Mouse (Mus musculus) testis, adult 2 months (tissue): ENCODE measurements around the gene Tsks. TPM values are rescaled to one million over a fixed set of nuclear protein-coding genes. Genes with fewer than 3 reads are reported as not detected.

Source experiments
- H3K27ac ChIP-seq: fragments of 200-500 bp; 2 replicates; pipeline ENCODE4 v1.5.1; 2012; ENCODE audit warnings: low read depth, low read length; ENCODE audit not compliant: control insufficient read depth, insufficient read depth
- H3K27me3 ChIP-seq: fragments of 200-500 bp; 2 replicates; pipeline ENCODE4 v1.6.1; 2012; ENCODE audit warnings: mild to moderate bottlenecking, low read length, moderate library complexity; ENCODE audit not compliant: control insufficient read depth, insufficient read depth
- H3K36me3 ChIP-seq: fragments of 200-500 bp; 2 replicates; pipeline ENCODE4 v1.6.1; 2012; ENCODE audit warnings: mild to moderate bottlenecking, low read length; ENCODE audit not compliant: control insufficient read depth, insufficient read depth
- H3K4me1 ChIP-seq: fragments of 200-500 bp; 2 replicates; pipeline ENCODE4 v1.6.1; 2012; ENCODE audit warnings: low read length; ENCODE audit not compliant: control insufficient read depth, insufficient read depth
- H3K4me3 ChIP-seq: fragments of 200-500 bp; 2 replicates; pipeline ENCODE4 v1.5.1; 2012; ENCODE audit warnings: low read depth, mild to moderate bottlenecking, low read length, moderate library complexity, mixed read lengths; ENCODE audit not compliant: control insufficient read depth
- CTCF ChIP-seq: fragments of 200-500 bp; IDR thresholded peaks from 2 replicates; pipeline ENCODE4 v1.5.1; 2012; ENCODE audit warnings: low read depth, mild to moderate bottlenecking, inconsistent platforms, low read length, moderate library complexity; ENCODE audit not compliant: control insufficient read depth, insufficient read depth, insufficient replicate concordance
- POLR2A ChIP-seq: fragments of 200-500 bp; IDR thresholded peaks from 2 replicates; pipeline ENCODE4 v1.6.1; 2012; ENCODE audit warnings: low read depth, mild to moderate bottlenecking, inconsistent platforms, low read length, moderate library complexity; ENCODE audit not compliant: control insufficient read depth
- polyA plus RNA-seq: library from polyadenylated mRNA; depleted of rRNA; stranded (reverse); fragments of >200 nt; gene quantifications from 2 replicates; pipeline ENCODE4 v1.2.3, GENCODE M21; 2012

The Tsks gene
- polyA plus RNA-seq, 1 experiment = 1,092 TPM

DNA sequence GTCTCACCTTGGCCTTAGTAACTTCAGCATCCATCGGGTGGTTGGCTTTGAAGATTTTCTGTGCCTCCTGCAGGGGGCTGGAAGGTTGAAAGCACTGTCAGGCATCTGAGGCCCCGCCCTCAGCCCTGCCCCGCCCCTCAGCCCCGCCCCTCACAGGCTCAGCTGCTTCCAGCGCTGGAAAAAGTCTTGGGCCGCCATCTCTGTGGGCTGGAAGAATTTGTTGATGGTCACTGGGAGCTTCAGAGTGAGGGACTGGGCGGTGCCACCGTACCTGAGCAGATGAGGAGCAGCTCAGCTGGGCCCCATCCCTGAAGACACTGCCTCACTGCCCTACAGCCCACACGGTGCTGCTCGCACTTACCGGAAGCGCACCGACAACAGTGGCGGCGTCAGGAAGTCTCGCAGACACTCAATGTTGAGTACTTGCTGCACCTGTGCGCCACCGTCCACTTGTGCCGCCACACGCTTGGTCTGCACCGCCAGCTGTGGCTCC lies 41.7 kb upstream of the Tsks start:
- Histone ChIP-seq H3K27ac (0 out of 2 replicates have a peak overlapping the region, but pooled peaks have one; percentile 12), H3K4me1 (peaks cover 22% of the 10 kb centered on the region), H3K27me3 (no peaks in the 10 kb centered on the region), H3K36me3 (no peaks in the 10 kb centered on the region; the same call in 1 of the 2 replicates), H3K4me3 (peak overlapping the region; percentile 53)
- no peak; the same call in 1 of the 2 replicates for TF ChIP-seq POLR2A

- H3K4me1 ChIP-seq = peaks cover 3% of the 10 kb centered on the region; the same call in 1 of the 2 replicates
- peak; percentile 34; the same call in 1 of the 2 replicates for TF ChIP-seq POLR2A
- TF ChIP-seq CTCF = no peak
- no peaks in the 10 kb centered on the region; the same call in 1 of the 2 replicates for H3K36me3 ChIP-seq
- H3K4me3 ChIP-seq = no peak overlapping the region
- no peak overlapping the region for H3K27ac ChIP-seq
- H3K27me3 ChIP-seq = no peaks in the 10 kb centered on the region
These were observed 37.6 kb upstream of the Tsks start for GRCm38 (mm10) chr7:44905430-44905829.

DNA sequence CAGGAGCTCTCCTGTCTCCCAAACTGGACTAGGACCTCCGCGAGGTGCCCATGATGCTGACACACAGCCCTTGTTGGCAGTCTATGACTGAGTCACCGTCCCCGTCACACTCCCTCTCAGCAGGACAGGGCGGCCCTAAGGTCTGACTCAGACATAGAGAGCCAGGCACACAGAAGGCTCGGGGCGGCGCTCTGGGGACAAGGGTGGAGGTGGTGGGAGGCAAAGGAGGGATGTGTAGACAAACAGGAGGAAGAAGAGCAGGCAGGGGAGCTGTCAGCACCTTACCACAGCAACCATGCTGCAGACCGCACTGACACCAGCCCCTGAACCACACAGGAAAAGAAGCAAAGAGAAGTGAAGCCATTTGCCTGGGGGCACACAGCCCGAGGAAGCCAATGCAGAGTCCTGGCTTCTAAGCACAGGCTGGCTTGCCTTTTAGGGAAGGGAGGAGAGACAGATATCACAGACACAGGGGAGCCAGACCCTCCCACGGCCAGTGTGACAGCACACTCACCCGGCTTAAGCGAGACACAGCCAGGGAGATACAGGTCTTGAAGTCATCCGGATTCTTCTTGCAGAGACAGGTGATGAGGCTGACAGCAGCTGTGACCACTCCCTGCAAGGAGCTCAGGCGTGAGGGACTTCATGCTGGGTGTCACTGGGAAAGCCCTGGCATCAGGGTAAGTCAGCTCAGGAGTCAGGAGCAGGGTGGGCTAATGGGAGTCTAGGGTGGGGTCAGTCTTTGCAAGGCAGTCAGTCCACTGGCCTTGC lies 34.1 kb upstream of the Tsks start:
- Histone ChIP-seq H3K27ac (no peak overlapping the region), H3K4me1 (no peaks in the 10 kb centered on the region), H3K36me3 (no peaks in the 10 kb centered on the region; the same call in 1 of the 2 replicates), H3K27me3 (no peaks in the 10 kb centered on the region), H3K4me3 (no peak overlapping the region)
- TF ChIP-seq CTCF = no peak
- TF ChIP-seq POLR2A = no peak

DNA sequence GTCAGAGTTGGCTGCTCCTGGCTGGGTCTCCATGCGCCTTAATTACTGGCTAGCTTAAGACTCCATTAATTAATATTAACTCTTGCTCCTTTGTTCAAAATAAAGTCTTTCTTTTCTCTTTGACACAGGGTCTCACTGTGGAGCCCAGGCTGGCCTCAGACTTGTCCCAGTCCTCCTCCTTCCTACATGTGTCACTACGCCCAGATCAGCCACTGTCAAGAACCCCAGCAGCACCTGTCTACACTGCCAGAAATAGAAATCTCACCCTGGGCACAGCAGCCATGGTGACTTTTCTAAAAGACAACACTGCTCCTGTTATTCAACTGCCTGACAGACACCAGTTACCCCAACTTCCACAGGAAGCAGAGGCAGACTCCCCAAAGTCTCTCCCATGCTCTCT lies 28.6 kb upstream of the Tsks start:
- H3K27ac ChIP-seq = no peak overlapping the region
- no peaks in the 10 kb centered on the region for H3K4me1 ChIP-seq
- H3K27me3 ChIP-seq = no peaks in the 10 kb centered on the region
- no peak for TF ChIP-seq POLR2A
- TF ChIP-seq CTCF = no peak
- no peak overlapping the region for H3K4me3 ChIP-seq
- H3K36me3 ChIP-seq = no peaks in the 10 kb centered on the region

DNA sequence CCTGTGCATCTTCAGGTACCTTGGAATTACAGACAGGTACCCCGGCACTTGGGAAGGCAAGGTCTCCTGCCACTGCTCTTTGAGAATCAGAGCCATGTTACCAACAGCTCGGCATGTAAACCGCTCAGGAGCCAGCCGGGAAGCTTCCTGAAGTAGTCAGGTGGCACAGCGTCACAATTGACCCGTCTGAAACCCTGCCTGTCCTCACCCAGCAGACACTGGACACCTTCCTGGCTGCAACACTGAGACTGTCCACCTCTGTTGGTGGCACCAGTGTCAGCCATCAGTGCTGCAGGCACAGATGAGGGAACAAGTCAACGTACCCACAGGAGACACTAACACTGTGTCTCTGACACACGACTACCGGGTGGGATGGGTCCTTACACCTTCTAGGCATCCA lies 27.7 kb upstream of the Tsks start:
- Histone ChIP-seq H3K27me3 (no peaks in the 10 kb centered on the region), H3K4me3 (no peak overlapping the region), H3K27ac (no peak overlapping the region), H3K4me1 (no peaks in the 10 kb centered on the region), H3K36me3 (no peaks in the 10 kb centered on the region)
- TF ChIP-seq POLR2A (no peak), CTCF (no peak)

DNA sequence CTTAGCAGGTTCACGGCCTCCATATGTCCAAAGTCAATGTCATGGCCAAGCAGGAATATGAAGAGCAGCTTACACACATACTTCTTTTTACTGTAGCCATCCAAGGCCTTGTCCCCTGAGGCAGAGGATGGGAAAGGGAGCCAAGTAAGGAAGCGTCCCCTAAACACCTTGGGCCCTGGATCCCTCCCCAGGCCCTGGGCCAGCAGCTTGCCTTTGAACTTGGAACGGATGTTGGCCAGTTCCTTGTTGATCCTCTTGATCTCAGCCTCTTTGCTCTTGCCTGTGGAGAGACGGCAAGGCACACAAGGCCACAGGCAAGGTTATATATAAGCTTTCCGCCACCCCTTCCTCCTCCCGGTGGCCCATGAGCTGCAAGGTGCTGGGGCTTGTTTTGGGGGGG lies 26.8 kb upstream of the Tsks start:
- no peak for TF ChIP-seq CTCF
- no peak for TF ChIP-seq POLR2A
- no peaks in the 10 kb centered on the region for H3K27me3 ChIP-seq
- H3K4me1 ChIP-seq = no peaks in the 10 kb centered on the region
- no peaks in the 10 kb centered on the region for H3K36me3 ChIP-seq
- H3K4me3 ChIP-seq = no peak overlapping the region
- no peak overlapping the region for H3K27ac ChIP-seq

- Histone ChIP-seq H3K4me3 (no peak overlapping the region), H3K27ac (no peak overlapping the region), H3K4me1 (no peaks in the 10 kb centered on the region), H3K27me3 (no peaks in the 10 kb centered on the region), H3K36me3 (no peaks in the 10 kb centered on the region)
- TF ChIP-seq POLR2A (no peak), CTCF (no peak)
These were observed 26.1 kb upstream of the Tsks start for GRCm38 (mm10) chr7:44916881-44917280.
